Mouse (Mus musculus) ES-Bruce4 (cell line): ENCODE data around the gene Rcsd1. TPM values are rescaled to one million over a fixed set of nuclear protein-coding genes. Genes with fewer than 3 reads are reported as not detected.

Source experiments
- H3K27ac ChIP-seq: 2 replicates; pipeline ENCODE4 v1.5.1; 2012; ENCODE audit warnings: low read length, inconsistent platforms; ENCODE audit not compliant: insufficient read depth
- H3K27me3 ChIP-seq: 2 replicates; pipeline ENCODE4 v1.6.1; 2012; ENCODE audit warnings: mild to moderate bottlenecking, low read length, inconsistent platforms; ENCODE audit not compliant: control insufficient read depth, poor library complexity, insufficient read depth, severe bottlenecking
- H3K36me3 ChIP-seq: 2 replicates; pipeline ENCODE4 v1.6.1; 2012; ENCODE audit warnings: inconsistent platforms, mild to moderate bottlenecking, low read length, moderate library complexity; ENCODE audit not compliant: control insufficient read depth, poor library complexity, insufficient read depth, severe bottlenecking
- H3K4me1 ChIP-seq: one replicate; pipeline ENCODE4 v1.8.1; 2011; ENCODE audit warnings: low read length; ENCODE audit not compliant: control insufficient read depth, insufficient read depth
- H3K4me3 ChIP-seq: 2 replicates; pipeline ENCODE4 v1.5.1; 2011; ENCODE audit warnings: low read depth, mild to moderate bottlenecking, low read length
- H3K9ac ChIP-seq: 2 replicates; pipeline ENCODE4 v1.6.1; 2012; ENCODE audit warnings: low read depth, mild to moderate bottlenecking, inconsistent platforms; ENCODE audit not compliant: poor library complexity, severe bottlenecking
- H3K9me3 ChIP-seq: replicated peaks from 2 replicates; pipeline ENCODE4 v1.6.1; 2012; ENCODE audit warnings: mild to moderate bottlenecking, low read length, inconsistent platforms; ENCODE audit not compliant: control insufficient read depth, poor library complexity, insufficient read depth, severe bottlenecking
- CTCF ChIP-seq: IDR thresholded peaks from one replicate; pipeline ENCODE4 v1.8.1; 2011; ENCODE audit warnings: low read depth, low read length
- EP300 ChIP-seq: IDR thresholded peaks from 2 replicates; pipeline ENCODE4 v1.6.1; 2011; ENCODE audit warnings: low read depth, low read length; ENCODE audit not compliant: insufficient read depth
- POLR2A ChIP-seq: IDR thresholded peaks from one replicate; pipeline ENCODE4 v1.8.1; 2011; ENCODE audit warnings: low read length; ENCODE audit not compliant: insufficient read depth
- polyA plus RNA-seq: library from polyadenylated mRNA; stranded (reverse); fragments of >200 nt; gene quantifications from 2 replicates; pipeline ENCODE4 v1.2.4, GENCODE M21; 2011; ENCODE audit warnings: low read depth; ENCODE audit not compliant: missing spikeins, insufficient read depth, insufficient read length

The Rcsd1 gene
- polyA plus RNA-seq, 1 experiment, result 2.0 TPM

- peaks cover 22% of the 10 kb centered on the region for H3K36me3 ChIP-seq
Measured at GRCm38 (mm10) chr1:165605108-165605507, 104.4 kb downstream of the Rcsd1 start.

GRCm38 (mm10) chr1:165604203-165604602, 105.4 kb downstream of the Rcsd1 start:
- Histone ChIP-seq H3K9ac (no peak overlapping the region), H3K27me3 (no peaks in the 10 kb centered on the region), H3K36me3 (peaks cover 22% of the 10 kb centered on the region), H3K9me3 (no peaks in the 10 kb centered on the region), H3K27ac (no peak overlapping the region), H3K4me1 (no peaks in the 10 kb centered on the region), H3K4me3 (no peak overlapping the region)
- TF ChIP-seq CTCF (no peak), EP300 (no peak), POLR2A (no peak)

More at GRCm38 (mm10) chr1:165605108-165605507, 104.4 kb downstream of the Rcsd1 start:
- no peak for TF ChIP-seq CTCF
- TF ChIP-seq POLR2A, result no peak
- TF ChIP-seq EP300, result no peak
- Histone ChIP-seq H3K9ac (no peak overlapping the region), H3K4me1 (no peaks in the 10 kb centered on the region), H3K27me3 (no peaks in the 10 kb centered on the region), H3K4me3 (no peak overlapping the region), H3K27ac (no peak overlapping the region), H3K9me3 (no peaks in the 10 kb centered on the region)

GRCm38 (mm10) chr1:165603218-165603617, 106.3 kb downstream of the Rcsd1 start:
- no peaks in the 10 kb centered on the region for H3K4me1 ChIP-seq
- peaks cover 22% of the 10 kb centered on the region for H3K36me3 ChIP-seq
- H3K4me3 ChIP-seq, result no peak overlapping the region
- no peaks in the 10 kb centered on the region for H3K9me3 ChIP-seq
- no peak for TF ChIP-seq CTCF
- no peak for TF ChIP-seq POLR2A
- TF ChIP-seq EP300, result no peak
- H3K9ac ChIP-seq, result no peak overlapping the region
- no peaks in the 10 kb centered on the region for H3K27me3 ChIP-seq
- no peak overlapping the region for H3K27ac ChIP-seq

- Histone ChIP-seq H3K9me3 (no peaks in the 10 kb centered on the region), H3K4me3 (no peak overlapping the region), H3K9ac (no peak overlapping the region), H3K4me1 (no peaks in the 10 kb centered on the region), H3K27me3 (no peaks in the 10 kb centered on the region), H3K36me3 (peaks cover 19% of the 10 kb centered on the region), H3K27ac (no peak overlapping the region)
- TF ChIP-seq CTCF (no peak), POLR2A (no peak), EP300 (no peak)
Measured at GRCm38 (mm10) chr1:165601775-165602280, 107.7 kb downstream of the Rcsd1 start.

Other genes starting within 250 kb of the Rcsd1 start
- 17.6 and 19.0 TPM in 2 replicates for gene Dcaf6, start 249.3 kb downstream of the Rcsd1 start, polyA plus RNA-seq
- gene Mpc2, start 249.1 kb downstream of the Rcsd1 start, polyA plus RNA-seq, result 13.8 and 14.8 TPM in 2 replicates
- gene Adcy10, start 224.6 kb downstream of the Rcsd1 start, polyA plus RNA-seq, result not detected in 2 replicates
- gene Mpzl1, start 75.2 kb downstream of the Rcsd1 start, polyA plus RNA-seq, result 119 and 122 TPM in 2 replicates
- gene Creg1, start 54.0 kb upstream of the Rcsd1 start, polyA plus RNA-seq, result 18.4 and 27.0 TPM in 2 replicates
- gene Cd247, start 78.9 kb upstream of the Rcsd1 start, polyA plus RNA-seq, result not detected in 2 replicates